10 mouse cellular contexts compared by ENCODE assay signal in genomic region chr7:83477661-83478121, GRCm38 (mm10).
DNase-seq lines count a peak whose midpoint lies in the region; ATAC-seq and TF ChIP-seq lines count a peak whose summit lies in the region.
"Had no signal": no experiment of that assay in that cellular context is flagged by ENCODE, and none has a peak within 500 bp of the region (broad histone marks: within the 10 kb centered on the region; RNA-seq: fewer than 3 reads in every experiment).

No protein-coding gene starts in this region.

- no peak for TF ChIP-seq CTCF in embryonic fibroblast, embryonic 13.5 days (IDR thresholded peaks at IDR 0.05; ENCODE audit: borderline replicate concordance, insufficient read depth, low read length)

- no peak; the same call in 1 of the 2 replicates for ATAC-seq in midbrain, embryonic 14.5 days (ENCODE audit: low FRiP score, low TSS enrichment)
- ATAC-seq: activated CD4-positive, CD25-positive, alpha-beta regulatory T cell, adult 4 months had no signal

- H3K36me3 ChIP-seq in midbrain, embryonic 14.5 days (ENCODE audit: control insufficient read depth, insufficient read depth, low read length): no peaks in the 10 kb centered on the region

- TF ChIP-seq POLR2A in embryonic fibroblast, embryonic 13.5 days (IDR thresholded peaks at IDR 0.05; ENCODE audit: low read depth, low read length): no peak

- H3K9ac ChIP-seq in midbrain, embryonic 14.5 days (replicated peaks; ENCODE audit: low read length): no peak overlapping the region

- peaks cover 13% of the 10 kb centered on the region for H3K4me1 ChIP-seq in embryonic fibroblast, embryonic 13.5 days (ENCODE audit: control insufficient read depth, insufficient read depth, low read length)
- H3K4me1 ChIP-seq in midbrain, embryonic 14.5 days (ENCODE audit: control insufficient read depth, insufficient read depth, low read length): no peaks in the 10 kb centered on the region

- no peaks in the 10 kb centered on the region for H3K27me3 ChIP-seq in midbrain, embryonic 14.5 days (ENCODE audit: control insufficient read depth, insufficient read depth, low read length)

- 40% methylated on average over 7 of the region's 7 CpGs for WGBS in midbrain, embryonic 14.5 days

- H3K9me3 ChIP-seq in midbrain, embryonic 14.5 days (ENCODE audit: control insufficient read depth, low read length): no peaks in the 10 kb centered on the region

- no peak overlapping the region for H3K4me2 ChIP-seq in midbrain, embryonic 14.5 days (ENCODE audit: low read length)

- DNase-seq in adrenal gland, postnatal 10 days: peak; percentile 36
- DNase-seq in adrenal gland, postnatal 25 days: no peak
- peak; percentile 15 for DNase-seq in layer of hippocampus, adult 11-12 months (ENCODE audit: low spot score)
- DNase-seq in layer of hippocampus, postnatal 25 days (ENCODE audit: extremely low spot score in 1 of 2, low spot score in 1 of 2): no peak
- peak; percentile 67 for DNase-seq in midbrain, embryonic 14.5 days
- no peak for DNase-seq in frontal cortex, postnatal 10 days (ENCODE audit: low spot score in 2 of 2)
- DNase-seq in gastrocnemius, postnatal 10 days: no peak
- DNase-seq: lung, postnatal 36 days had no signal

- peak overlapping the region; percentile 12; the same call in 1 of the 2 replicates for H3K27ac ChIP-seq in embryonic fibroblast, embryonic 13.5 days (ENCODE audit: insufficient read depth, low read length)
- no peak overlapping the region; the same call in 1 of the 2 replicates for H3K27ac ChIP-seq in midbrain, embryonic 14.5 days (replicated peaks; ENCODE audit: low read depth, low read length)

- no peak overlapping the region for H3K4me3 ChIP-seq in embryonic fibroblast, embryonic 13.5 days (ENCODE audit: insufficient read depth, low read length)
- no peak overlapping the region for H3K4me3 ChIP-seq in midbrain, embryonic 14.5 days (replicated peaks; ENCODE audit: low read depth, low read length)

Comparison
In these comparisons a context has a peak if more than half of its experiments do, and no peak if none do; other contexts are left out.
1. DNase-seq: peak in adrenal gland, postnatal 10 days (single experiment), layer of hippocampus, adult 11-12 months (single experiment) and midbrain, embryonic 14.5 days (single experiment); none in adrenal gland, postnatal 25 days (single experiment), layer of hippocampus, postnatal 25 days (0 of 2), frontal cortex, postnatal 10 days (0 of 2) and gastrocnemius, postnatal 10 days (single experiment).